Mouse (Mus musculus) gastrocnemius, postnatal 25 days (tissue): Measurements from ENCODE around the gene Cul5. TPM values are rescaled to one million over a fixed set of nuclear protein-coding genes. Genes with fewer than 3 reads are reported as not detected.
A peak's percentile ranks its signal among the peaks of the same experiment; 100 is the strongest.

ENCODE experiments used
- DNase-seq: peaks from one replicate; pipeline ENCODE4 v3.0.0; 2022
- long read RNA-seq, 2 experiments: library from polyadenylated mRNA; stranded (forward); transcript quantifications; one replicate each; pipeline ENCODE4 v2.0.0; 2021
- total RNA-seq, 2 experiments: library from RNA; stranded (reverse); gene quantifications; 1 replicate in 1 of 2; 2 replicates in 1 of 2; pipeline ENCODE4 v1.2.3; 2021

The Cul5 gene
- total RNA-seq: 10 to 100 TPM; 59.5 TPM
- long read RNA-seq, experiment 1, transcript Cul5-201 (19 exons, 3,585 nt): major isoform, 13 of 21 reads
- long read RNA-seq, experiment 1, partial matches to known transcripts: 1 of 21 reads
- long read RNA-seq, experiment 1, other reads (novel, unspliced or antisense): 7 of 21 reads
- long read RNA-seq, experiment 2, full-length matches to known transcripts: 37 of 46 reads
- long read RNA-seq, experiment 2, partial matches to known transcripts: 2 of 46 reads
- long read RNA-seq, experiment 2, other reads (novel, unspliced or antisense): 7 of 46 reads

DNA sequence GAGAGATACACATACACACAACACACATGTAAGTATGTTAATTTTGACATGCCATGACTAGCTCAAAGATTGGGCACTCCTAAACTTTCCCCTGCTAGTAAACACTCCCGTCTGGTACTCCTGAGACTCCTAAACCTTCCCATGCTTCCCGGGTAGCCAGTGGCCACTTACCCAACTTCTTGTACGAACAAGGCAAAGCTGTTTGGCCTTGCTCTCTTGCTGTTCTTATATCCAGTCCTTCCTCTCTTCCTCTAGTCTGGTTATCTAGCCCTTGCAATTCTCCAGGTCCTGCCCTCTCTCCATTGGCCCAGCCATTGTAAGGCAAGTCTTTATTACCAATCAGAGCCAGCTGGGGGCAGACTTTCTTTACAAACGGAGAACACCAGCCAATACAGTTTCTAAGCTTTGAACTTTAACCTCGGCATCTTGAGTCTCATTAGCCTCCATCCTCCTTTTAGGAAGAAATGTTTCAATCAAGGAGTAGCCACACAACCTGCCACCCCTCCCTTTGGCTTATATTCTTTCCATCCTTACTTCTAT is at the start of gene Cul5:
Gene Cul5, minus strand, starts transcription at position 335 of the 540 bp plus-strand sequence.
- DNase-seq: no peak

DNA sequence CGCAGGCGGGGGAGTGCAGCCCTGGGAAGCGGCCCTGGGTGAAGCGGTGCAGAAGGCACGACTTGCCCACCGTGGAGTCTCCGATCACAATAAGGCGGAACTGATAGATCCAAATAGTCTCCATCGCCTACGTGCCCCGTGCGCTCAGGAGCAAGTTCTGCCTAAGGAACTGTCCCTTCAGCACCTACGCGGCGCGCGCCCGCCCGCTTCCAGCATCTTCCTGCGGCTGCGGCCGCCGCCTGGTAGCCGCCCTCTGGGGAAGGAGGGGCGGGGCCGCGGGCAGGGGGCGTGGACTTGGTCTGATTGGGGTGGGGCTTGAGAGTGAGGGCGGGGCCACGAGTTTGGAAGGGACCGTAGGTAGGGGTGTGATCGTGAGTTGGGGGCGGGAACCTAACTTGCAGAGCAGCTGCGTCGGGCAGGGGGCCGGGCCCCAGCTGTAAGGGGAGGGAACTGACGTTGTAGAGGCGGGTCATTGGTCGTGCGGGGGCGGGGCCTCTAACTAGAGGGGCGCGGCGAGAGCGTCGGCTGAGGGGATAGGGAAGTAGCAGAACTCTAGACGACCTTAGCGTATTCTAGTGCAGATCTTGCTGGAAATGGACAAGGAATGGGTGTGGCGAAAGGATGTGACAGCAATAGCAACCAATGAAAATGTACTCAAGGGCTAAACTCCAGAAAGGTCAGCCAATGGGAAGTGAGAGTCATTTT is 36.3 kb upstream of the Cul5 start, which contains the start of gene Rab39:
Gene Rab39, minus strand, starts transcription at position 241 of the 705 bp plus-strand sequence.
- DNase-seq: peak; percentile 61

DNA sequence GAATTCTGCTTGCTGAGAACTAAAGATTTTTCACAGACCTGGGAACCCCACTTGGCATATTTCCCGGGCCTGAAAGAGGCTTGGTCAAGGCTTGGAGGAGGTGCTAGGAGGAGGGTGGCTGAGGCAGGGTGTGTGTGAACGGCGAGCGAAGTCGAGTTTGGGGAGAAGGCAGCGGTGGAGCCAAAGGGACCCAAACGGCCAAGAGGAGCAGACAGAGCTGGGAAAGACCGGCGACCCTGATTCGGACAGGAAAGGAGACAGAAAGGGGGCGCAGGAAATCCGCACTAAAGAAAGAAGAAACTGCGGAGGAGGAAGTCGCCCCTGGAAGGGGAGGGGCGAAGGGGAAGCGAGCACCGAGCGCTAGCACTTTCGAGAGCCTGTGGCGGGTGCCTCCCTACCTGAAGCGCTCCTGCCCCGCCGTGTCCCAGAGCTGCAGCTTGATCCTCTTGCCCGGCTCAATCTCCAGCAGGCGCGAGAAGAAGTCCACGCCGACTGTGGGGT is 35.7 kb upstream of the Cul5 start:
- peak; percentile 9 for DNase-seq

DNA sequence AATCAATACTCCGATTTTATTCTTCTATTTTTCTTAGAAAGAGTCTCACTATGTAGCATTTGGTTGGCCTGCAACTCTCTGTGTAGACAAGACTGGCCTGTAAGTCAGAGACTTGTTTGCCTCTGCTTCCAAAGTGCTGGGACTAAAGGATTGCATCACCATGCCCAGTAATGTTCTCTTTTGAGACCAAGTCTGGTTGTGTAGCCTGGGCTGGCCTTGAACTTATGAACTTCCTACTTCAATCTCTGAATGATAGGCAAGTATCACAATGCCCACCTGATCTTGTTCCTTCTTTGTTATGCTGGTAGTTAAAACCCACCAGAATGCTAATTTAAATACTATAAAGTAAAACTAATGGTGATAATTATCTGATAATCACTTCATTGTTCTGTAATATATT is 33.2 kb upstream of the Cul5 start:
- DNase-seq: no peak

DNA sequence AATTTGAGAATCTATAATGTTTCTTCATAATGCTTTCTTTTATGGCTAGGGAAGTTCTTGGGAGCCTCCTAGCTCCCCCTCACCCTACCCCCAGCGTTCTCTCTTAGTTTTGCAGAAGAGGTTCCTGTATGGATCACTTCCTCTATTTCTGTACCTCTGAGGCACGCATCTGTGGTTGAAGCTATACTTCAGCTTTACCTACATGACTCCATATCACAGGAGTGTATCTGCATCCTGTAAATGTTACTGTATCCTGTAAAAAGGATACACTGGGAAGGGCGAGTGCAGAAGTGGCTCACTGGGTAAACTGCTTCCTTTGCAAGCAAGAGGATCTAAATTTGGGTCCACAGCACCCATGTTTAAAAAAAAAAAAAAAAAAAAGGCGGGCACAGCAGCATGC is 30.7 kb upstream of the Cul5 start:
- DNase-seq: no peak

DNA sequence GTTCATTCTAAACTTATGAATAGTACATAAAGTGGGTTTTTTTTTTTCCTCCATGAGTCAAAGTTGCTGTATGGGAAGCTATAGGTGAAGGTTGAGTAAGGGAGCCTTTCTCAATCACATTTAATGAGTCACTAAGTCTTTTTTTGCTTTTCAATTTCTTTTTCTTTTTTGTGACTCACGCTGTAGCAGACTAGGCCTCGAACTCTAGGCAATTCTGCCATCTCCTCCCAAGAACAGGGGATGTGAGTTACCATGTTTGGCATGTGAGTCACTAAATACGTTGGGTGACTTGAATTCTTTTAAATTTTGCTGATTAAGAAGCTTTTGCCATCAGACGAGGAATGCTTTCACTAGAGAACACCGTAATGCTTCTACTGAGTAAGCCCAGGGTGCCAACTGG is 26.0 kb upstream of the Cul5 start:
- DNase-seq: no peak

DNA sequence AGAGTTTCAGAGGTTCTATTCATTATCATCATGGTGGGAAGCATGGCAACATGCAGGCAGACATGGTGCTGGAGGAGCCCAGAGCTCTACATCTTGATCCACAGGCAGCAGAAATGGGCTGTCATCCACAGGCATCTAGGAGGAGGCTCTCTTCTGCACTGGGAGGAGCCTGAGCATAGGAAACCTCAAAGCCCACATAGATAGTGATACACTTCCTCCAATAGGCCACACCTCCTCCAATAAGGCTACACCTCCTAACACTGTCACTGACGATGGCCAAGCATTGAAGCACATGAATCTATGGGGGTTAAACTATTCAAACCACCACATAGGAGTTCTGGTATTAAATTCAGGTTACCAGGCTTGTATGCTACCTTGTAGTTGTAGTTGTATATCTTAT is 23.9 kb upstream of the Cul5 start:
- no peak for DNase-seq

DNA sequence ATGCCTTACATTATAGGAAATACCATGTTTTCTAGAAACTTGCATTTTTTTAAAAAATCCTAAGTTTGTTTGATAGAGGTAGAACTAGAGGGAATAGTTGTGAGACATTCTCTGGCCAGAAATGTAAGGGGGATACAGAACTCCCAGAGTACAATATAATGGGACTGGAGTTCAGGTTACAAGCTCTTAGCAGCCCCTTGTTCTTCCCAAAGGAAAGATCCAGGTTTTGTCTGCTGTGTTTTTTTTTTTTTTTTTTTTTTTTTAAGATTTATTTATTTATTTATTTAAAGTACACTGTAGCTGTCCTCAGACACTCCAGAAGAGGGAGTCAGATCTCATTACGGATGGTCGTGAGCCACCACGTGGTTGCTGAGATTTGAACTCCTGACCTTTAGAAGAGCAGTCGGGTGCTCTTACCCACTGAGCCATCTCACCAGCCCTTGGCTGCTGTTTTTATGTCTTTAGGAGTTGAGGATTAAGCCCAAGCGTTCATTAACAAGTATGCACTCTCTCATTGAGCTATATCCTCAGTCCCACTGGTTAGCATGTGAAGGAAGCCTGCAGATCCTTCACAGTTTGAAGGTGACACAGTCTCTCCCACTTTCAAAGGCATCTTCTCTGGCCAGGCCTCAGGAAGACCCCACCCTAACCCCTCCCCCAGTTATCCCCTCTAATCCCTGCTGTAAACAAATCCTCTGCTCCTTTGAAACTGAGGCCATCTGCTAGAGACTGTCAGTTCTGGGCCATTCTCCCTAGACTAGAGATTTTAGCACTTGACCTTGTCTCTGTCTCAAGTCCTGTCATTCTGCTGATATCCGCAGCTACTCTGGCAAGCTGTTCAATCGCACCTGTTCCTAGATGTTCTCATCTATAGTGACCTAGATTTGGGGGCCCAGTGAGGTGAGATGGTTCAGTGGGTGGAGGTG is 22.2 kb upstream of the Cul5 start:
- no peak for DNase-seq

DNA sequence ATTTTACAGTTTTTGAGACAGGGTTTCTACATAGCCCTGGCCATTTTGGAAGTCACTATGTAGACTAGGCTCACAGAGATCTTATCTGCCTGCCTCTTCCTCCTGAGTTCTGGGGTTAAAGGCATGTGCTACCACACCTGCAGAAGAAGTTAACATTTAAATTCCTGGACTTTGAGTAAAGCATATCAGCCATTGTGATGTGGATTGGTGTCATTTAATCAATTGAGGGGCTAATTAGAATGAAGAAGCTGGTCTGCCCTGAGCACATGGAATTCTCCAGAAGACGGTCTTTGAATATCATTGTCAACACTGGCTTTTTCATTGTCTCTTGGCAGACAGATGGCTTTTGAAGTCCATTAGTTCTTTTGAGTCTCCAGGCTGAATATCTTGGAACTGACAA is 11.0 kb upstream of the Cul5 start:
- no peak for DNase-seq

DNA sequence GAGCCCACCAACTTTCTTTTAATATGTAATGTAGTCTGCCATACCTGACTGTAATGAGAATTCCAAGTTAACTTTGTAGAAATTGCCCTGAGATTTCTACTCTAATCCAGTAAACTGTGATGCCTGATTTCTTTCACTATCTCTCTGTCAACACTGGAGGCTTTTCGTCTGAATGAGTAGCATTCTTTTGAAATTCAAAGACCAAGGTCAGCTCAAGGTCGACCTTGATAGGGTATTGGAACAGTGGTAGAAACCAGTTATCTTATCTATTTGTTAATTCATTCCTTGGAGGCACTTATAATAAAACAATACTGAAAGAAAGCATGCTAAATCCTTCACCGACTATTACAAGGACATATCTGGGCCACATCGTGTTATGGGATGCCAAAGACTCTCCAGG is 7.1 kb upstream of the Cul5 start:
- no peak for DNase-seq

DNA sequence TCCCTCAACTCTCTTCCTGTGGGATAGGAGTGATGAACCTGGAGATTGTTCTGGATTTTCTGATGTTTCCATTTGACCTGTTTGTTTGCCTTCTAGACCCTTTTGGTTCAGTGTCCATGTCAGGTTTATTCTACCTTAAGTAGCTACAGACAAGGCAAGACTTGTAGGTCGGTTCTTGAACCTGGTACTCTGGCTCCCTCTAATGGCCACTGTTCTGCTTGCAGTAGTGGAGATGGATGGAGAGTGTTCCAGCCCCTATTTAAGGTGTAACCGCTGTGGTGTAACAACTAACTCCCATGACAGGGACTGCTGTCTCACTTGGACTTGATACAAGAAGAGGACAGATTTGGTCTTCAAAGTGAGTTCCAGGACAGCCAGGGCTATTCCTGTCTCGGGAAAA is 3.8 kb upstream of the Cul5 start:
- DNase-seq: peak; percentile 43

DNA sequence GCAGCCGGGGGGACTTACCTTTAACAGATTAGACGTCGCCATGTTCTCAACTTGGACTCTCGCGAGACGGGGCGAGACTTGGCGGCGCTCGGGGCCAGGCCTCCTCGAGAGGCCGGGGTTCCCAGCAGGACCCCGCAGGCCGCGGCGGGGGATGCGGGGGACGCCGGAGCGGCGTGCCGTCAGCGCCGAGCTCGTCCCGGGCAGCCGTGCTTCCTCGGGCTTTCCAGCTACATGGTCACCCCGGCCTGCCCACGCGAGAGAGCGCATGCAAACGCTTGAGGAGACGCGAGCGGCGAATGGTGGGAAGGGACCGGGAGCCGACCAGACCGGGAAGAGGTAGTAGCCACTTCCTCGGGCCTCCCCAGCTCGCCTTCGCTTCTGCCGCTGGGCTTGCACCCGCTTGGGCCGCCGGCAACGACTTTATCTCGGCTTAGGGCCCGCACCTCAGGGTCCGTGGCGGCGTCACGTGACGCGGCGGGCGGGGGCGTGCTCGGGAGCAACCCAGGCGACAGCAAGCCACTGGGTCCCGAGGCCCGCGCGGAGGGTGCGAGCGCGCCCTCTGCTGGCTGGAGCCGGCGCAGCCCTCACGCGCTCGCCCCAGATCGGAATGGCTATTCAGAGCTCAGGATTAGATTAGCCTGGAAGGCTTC is 2.7 kb downstream of the Cul5 start:
- peak; percentile 92 for DNase-seq

DNA sequence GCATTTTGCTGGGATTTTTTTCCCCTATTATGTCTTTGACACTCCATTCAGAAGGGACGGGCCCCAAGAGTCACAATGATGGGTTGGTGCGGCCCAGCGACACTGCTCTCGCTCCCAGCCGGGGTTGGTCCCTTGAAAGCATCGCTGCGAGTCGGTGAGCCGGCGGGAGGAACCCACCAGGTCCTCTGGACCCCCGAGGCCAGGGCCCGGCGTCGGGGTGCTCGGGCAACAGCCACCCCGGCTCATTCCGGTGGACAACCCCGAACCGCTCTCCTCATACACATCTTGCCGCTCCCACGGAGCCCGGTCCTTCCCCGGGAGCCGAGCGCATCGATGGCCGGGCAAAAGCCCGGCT is 3.2 kb downstream of the Cul5 start:
- no peak for DNase-seq

DNA sequence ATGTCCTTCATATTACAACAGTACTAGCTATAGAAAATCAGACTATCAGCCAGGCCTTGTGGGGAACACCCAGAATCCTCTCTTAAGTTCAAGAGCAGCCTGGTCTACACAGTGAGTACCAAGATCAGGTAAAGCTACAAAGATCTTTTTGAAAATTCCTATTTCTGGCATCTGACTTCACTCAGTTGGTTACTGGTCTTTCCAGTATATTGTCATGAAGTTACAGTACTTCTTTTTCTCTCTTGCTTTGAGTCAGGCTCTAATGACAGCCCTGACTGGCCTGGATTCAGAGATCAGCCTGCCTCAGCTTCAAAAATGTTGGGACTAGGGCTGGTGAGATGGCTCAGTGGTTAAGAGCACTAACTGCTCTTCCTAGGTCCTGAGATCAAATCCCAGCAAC is 4.4 kb downstream of the Cul5 start:
- DNase-seq: no peak

DNA sequence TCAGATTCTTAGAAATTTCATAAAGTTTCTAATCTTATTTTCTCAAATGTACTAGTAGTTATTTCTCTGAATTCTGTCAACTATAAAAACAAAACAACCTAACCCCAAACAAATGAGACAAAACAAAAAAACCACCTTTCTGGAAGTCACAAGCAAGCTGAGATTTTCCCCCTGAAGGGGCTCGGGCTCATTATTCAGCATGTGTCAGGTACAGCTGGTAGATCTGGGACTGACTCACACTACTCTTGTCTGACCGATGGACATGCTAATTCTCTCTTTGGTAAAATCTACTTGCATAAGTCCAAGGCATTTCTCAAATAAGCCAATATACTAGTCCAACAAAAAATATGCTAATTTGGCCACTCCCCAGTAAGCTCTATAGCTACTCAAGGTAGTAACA is 5.0 kb downstream of the Cul5 start:
- no peak for DNase-seq

DNA sequence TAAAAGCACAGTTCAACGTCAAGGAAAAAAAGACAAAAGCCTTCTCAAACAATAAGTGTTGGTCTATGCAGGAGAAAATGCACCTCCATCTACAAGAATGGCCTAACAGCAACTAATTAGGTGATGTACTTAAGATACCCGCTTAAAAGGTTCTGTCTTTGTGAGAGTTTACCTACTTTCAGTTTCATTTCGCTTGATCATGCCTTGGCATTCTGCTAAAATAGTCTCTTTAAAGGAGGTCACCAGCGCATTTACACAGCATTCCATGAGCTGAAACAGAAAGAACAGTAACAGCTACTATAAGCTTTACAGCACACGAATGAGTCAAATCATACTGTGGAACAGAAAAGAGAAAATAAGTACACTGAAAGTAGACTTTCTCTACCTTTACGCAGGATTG is 35.0 kb downstream of the Cul5 start:
- no peak for DNase-seq

DNA sequence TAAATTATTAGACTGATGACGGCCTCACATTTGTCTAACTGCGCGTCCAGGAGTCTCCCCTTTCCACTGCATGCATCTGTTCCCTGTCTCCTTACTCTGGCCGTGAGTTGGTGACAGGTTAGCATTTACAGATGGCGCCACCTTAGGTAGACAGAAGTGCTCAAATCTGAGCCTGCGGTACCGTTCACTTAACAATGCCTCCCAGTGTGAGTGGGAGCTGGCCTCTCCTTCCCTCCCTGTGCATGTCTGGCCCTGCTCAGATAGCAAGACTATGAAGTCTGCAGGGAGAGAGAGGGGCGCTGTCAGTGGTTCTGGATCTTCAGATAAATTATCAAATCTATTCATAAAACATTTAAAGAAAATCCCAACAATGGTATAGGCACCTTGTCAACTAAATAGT is 54.6 kb downstream of the Cul5 start:
- no peak for DNase-seq

DNA sequence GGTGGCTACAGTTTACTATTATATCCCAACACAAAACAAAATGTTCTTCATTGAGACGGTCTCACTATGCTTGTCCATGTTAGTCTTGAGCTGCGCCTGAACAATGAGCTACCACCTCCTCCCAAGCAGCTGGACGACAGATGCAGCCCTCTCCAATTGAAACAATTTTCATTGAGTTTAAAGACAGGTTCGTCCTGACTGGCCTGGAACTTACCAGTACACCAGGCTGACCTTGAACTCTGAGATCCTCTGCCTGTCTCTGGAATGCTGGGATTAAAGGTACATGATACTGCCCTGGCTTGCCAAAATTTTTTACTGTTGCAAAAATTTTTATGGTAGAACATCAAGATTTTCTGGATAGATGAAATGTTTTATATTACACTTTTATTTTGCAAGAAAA is 55.5 kb downstream of the Cul5 start:
- DNase-seq: no peak

DNA sequence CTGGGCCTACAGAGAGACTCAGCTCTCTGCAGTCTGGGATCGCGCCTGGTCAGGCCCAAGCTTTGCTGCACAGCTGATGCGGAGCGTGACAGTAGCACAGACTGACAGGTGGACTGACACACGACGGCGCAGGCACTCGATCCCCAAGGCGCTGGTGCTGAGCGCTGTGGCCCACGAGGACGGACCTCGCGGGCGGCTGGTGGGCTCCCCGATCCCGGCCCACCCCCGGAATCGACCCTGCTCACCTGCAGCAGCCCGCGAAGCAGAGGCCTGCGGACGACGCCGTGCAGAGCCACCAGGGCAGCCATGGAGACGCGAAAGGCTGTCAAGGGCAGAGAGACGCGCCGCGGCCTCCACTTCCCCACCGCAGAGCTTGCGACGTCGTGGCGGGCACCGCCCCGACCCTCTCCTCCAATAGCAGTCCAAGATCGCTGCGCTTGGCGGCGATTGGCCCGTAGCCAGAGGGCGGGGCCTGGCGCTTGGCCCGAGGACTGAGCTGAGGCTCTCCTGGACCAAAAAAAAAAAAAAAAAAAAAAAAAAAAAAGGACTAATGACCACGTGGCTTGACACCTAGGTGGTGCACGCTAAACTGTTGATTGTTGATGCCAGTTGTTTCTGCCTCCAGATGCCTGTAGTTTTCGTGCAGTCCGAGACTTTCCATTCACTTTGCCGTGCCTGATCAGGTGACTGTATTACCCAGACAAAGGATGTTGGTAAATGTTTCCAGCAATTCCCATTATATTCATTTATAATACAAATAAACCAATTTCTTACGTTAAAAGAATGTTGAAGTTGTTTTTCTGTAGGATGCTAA is 59.6 kb downstream of the Cul5 start, which contains the start of gene Acat1:
Gene Acat1, minus strand, starts transcription at position 415 of the 814 bp plus-strand sequence.
- DNase-seq: peak; percentile 94

DNA sequence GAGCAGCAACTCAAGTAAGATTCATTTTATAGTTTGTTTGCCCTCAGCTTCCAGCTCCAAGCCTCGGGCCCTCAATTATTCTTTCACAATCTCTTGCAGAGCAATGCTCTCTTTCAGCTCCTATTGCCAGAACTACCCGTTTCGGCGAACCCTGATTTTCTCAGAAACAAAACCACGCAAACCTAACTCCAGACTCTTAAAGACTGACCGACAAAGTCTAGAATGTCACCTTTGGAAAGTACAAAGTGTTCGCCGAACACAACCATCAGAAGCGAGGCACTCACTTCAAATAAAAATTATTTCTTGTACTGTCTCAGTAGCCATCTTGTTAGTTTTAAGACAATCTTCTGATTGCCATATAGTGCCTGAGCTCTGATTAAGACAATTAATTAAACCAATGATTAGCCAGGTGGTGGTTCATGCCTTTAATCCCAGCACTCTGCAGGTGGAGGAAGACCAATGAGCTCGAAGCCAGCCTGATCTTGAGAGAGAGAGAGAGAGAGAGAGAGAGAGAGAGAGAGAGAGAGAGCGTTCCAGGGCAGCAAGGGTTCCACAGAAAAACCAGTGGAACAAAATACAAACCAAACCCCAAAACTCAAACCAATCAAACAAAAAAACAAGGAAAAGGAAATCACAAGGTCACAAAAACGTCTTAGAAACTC is 60.4 kb downstream of the Cul5 start:
- DNase-seq: no peak
